ENCODE assay signal across 8 mouse cellular contexts in the genomic region with DNA sequence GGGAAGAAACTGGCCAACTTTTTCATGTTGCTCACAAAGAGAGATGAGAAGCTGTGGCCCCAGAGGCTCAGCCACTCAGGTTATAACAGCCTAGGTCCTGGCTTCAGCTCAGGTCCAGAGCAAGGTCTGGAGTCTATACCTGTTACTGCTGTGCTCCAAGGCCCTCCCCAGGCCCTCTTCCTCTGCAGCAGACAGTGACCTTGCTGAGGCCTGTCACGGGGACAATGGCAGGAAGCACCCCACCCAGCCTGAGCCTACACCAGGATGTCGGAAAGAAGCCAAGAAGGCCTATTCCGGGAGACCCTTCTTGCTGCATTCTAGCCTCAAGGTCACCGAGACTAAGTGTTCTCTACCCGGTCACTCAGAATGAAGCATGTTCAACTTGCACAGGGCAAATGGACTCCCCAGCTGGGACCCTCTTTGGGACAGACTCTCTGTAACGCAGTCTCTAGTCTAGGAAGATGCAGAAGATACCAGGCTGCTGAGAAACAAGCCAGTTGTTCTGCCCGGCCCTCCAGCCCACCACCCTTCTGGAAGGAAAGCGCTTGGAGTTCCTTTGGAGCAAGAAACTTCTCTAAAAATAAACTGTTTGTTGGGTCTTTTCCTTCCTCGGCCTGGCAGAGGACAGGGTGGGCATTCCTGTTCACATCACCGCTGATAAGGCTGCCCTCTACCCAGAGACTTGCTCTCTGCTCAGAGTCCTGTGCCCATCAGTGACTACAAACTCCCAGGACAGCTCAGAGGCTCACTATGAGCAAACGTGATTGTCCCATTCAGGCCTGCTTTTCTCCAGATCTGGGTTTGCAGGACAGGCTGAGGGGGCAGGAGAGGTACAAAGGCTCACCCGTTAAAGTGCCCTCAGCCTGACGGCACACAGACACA. TPM values are rescaled to one million over a fixed set of nuclear protein-coding genes. Genes with fewer than 3 reads are reported as not detected.
DNase-seq lines count a peak whose midpoint lies in the region; ATAC-seq and TF ChIP-seq lines count a peak whose summit lies in the region.

No protein-coding gene starts in this region.

- ATAC-seq in forebrain, embryonic 14.5 days = no peak
- ATAC-seq in liver, embryonic 16.5 days (ENCODE audit: low read depth) = peak; percentile 20; the same call in 1 of the 2 replicates

- no peaks in the 10 kb centered on the region for H3K9me3 ChIP-seq in forebrain, embryonic 14.5 days (replicated peaks; ENCODE audit: control insufficient read depth, low read length)
- no peaks in the 10 kb centered on the region for H3K9me3 ChIP-seq in liver, embryonic 16.5 days (replicated peaks; ENCODE audit: control insufficient read depth, low read length)

- H3K4me2 ChIP-seq in forebrain, embryonic 14.5 days (ENCODE audit: low read length) = no peak overlapping the region
- no peak overlapping the region for H3K4me2 ChIP-seq in liver, embryonic 16.5 days (ENCODE audit: low read depth, low read length)

- peak overlapping the region; percentile 85 for H3K27ac ChIP-seq in gastrocnemius, adult 2 months
- peak overlapping the region; percentile 11; the same call in 1 of the 2 replicates for H3K27ac ChIP-seq in forebrain, embryonic 14.5 days (ENCODE audit: low read depth, low read length)
- no peak overlapping the region for H3K27ac ChIP-seq in liver, embryonic 16.5 days (ENCODE audit: low read length)

- no peaks in the 10 kb centered on the region for H3K27me3 ChIP-seq in forebrain, embryonic 14.5 days (replicated peaks; ENCODE audit: control insufficient read depth, insufficient read depth, low read length)
- no peaks in the 10 kb centered on the region for H3K27me3 ChIP-seq in liver, embryonic 16.5 days (ENCODE audit: control insufficient read depth, insufficient read depth, low read depth, low read length)

- no peaks in the 10 kb centered on the region for H3K4me1 ChIP-seq in forebrain, embryonic 14.5 days (ENCODE audit: control insufficient read depth, insufficient read depth, low read length)
- H3K4me1 ChIP-seq in liver, embryonic 16.5 days (ENCODE audit: control insufficient read depth, low read depth, low read length) = peaks cover 18% of the 10 kb centered on the region

- peak; percentile 51 for DNase-seq in gastrocnemius, adult 2 months
- DNase-seq in gastrocnemius, postnatal 36 days = no peak
- no peak for DNase-seq in forebrain, embryonic 14.5 days (ENCODE audit: low spot score)
- DNase-seq in induced T-regulatory cell, adult 2 months (ENCODE audit: low read depth) = peak; percentile 72
- DNase-seq in thymus, postnatal 10 days (ENCODE audit: low spot score in 2 of 2) = peak; percentile 73 to 75
- DNase-seq in cerebellum, adult 9-11 months = no peak
- DNase-seq in frontal cortex, adult 2 months (ENCODE audit: extremely low spot score in 1 of 2, low spot score in 1 of 2) = no peak

- 85% methylated on average over 13 of the region's 13 CpGs for WGBS in forebrain, embryonic 14.5 days
- WGBS in liver, embryonic 16.5 days (ENCODE audit: insufficient replicate concordance) = 44% methylated on average over 13 of the region's 13 CpGs

- no peaks in the 10 kb centered on the region for H3K36me3 ChIP-seq in forebrain, embryonic 14.5 days (ENCODE audit: control insufficient read depth, insufficient read depth, low read length)
- no peaks in the 10 kb centered on the region for H3K36me3 ChIP-seq in liver, embryonic 16.5 days (ENCODE audit: control insufficient read depth, insufficient read depth)

- no peak for TF ChIP-seq CTCF in gastrocnemius, adult 2 months (IDR thresholded peaks at IDR 0.05)

- intact Hi-C loops in gastrocnemius, adult 2 months (cut with DNase I) = no loop called here
- intact Hi-C loops in gastrocnemius, postnatal 36 days (cut with DNase I) = loop anchor here (2.0 kb wide), 1 partner anchor 35 kb away; a partner anchor contains a TSS

- peak overlapping the region; percentile 29; the same call in 1 of the 2 replicates for H3K4me3 ChIP-seq in gastrocnemius, adult 2 months
- H3K4me3 ChIP-seq in forebrain, embryonic 14.5 days (ENCODE audit: low read depth, low read length) = no peak overlapping the region
- no peak overlapping the region for H3K4me3 ChIP-seq in liver, embryonic 16.5 days (ENCODE audit: low read depth, low read length)

- no peak overlapping the region for H3K9ac ChIP-seq in forebrain, embryonic 14.5 days (ENCODE audit: low read length)
- H3K9ac ChIP-seq in liver, embryonic 16.5 days (ENCODE audit: low read depth, low read length) = no peak overlapping the region

RNA-seq across cellular contexts. Expression of a gene that starts 35.7 kb away (rescaled TPM):
- 10 to 100 TPM; 18.1 to 28.4 TPM for total RNA-seq in gastrocnemius, adult 2 months (2021)
- total RNA-seq in gastrocnemius, postnatal 36 days (2021) = 10 to 100 TPM; 18.0 to 19.3 TPM
- polyA plus RNA-seq in forebrain, embryonic 14.5 days (2014; fragmentation: Nextera tagmentation; extraction: Ambion mirVana) = 8.5 and 12.2 TPM in 2 replicates
- polyA plus RNA-seq in liver, embryonic 16.5 days (2015; fragmentation: Nextera tagmentation; extraction: Ambion mirVana) = 1.6 and 1.9 TPM in 2 replicates
- polyA plus RNA-seq in frontal cortex, adult 2 months (2012; rRNA removed) = 195 and 196 TPM in 2 replicates

Comparison
In these comparisons a context has a peak if more than half of its experiments do, and no peak if none do; other contexts are left out.
1. DNase-seq: peak in gastrocnemius, adult 2 months (single experiment), induced T-regulatory cell, adult 2 months (single experiment) and thymus, postnatal 10 days (2 of 2); none in gastrocnemius, postnatal 36 days (0 of 2), forebrain, embryonic 14.5 days (single experiment), cerebellum, adult 9-11 months (single experiment) and frontal cortex, adult 2 months (0 of 2).
2. RNA of a gene that starts 35.7 kb away (polyA plus RNA-seq): 195 to 196 TPM in frontal cortex, adult 2 months; 8.5 to 12.2 TPM in forebrain, embryonic 14.5 days and 1.6 to 1.9 TPM in liver, embryonic 16.5 days; every median in the first group is over 10 times any median in the second.